In the genomic region with DNA sequence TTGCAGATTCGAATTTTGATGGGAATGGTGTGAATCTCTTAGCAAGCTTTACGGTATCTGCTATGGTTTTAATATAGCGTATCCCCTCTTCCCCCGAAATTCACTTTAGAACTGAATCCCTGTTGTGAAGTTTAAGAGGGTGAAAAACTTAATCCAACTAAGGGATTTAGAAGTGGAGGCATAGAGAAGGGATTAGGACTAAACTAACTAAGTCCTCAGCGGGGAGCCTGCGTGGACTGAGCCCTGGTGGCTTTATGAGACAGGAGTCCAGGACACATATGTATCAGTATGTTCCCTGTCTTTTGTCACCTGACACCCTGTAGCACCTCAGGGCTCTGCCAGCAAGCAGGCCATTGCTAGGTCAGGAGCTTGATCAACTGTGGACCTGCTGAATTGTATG, we compare ENCODE assay signal across 27 mouse cellular contexts. TPM values are rescaled to one million over a fixed set of nuclear protein-coding genes. Genes with fewer than 3 reads are reported as not detected.
DNase-seq lines count a peak whose midpoint lies in the region; TF ChIP-seq lines count a peak whose summit lies in the region.
"Had no signal": no experiment of that assay in that cellular context is flagged by ENCODE, and none has a peak within 500 bp of the region (broad histone marks: within the 10 kb centered on the region; RNA-seq: fewer than 3 reads in every experiment).

No protein-coding gene starts in this region.

- TF ChIP-seq CTCF in layer of hippocampus, adult 2 months (conservative IDR thresholded peaks at IDR 0.05): no peak

- peak overlapping the region; percentile 61 for H3K27ac ChIP-seq in layer of hippocampus, adult 2 months
- H3K27ac ChIP-seq: embryonic facial prominence, embryonic 13.5 days; embryonic facial prominence, embryonic 15.5 days; forebrain, embryonic 10.5 days; forebrain, embryonic 12.5 days had no signal

- H3K4me3 ChIP-seq in layer of hippocampus, adult 2 months: no peak overlapping the region
- H3K4me3 ChIP-seq: embryonic facial prominence, embryonic 13.5 days; embryonic facial prominence, embryonic 15.5 days; erythroblast, embryonic 14.5 days; forebrain, embryonic 10.5 days; forebrain, embryonic 12.5 days had no signal

- DNase-seq in layer of hippocampus, adult 2 months (ENCODE audit: low spot score in 2 of 2): no peak
- DNase-seq in layer of hippocampus, adult 9-11 months: no peak
- DNase-seq in retina, adult 2 months (ENCODE audit: low read depth, low spot score): peak; percentile 26
- no peak for DNase-seq in retina, embryonic 14.5 days (ENCODE audit: low spot score)
- peak; percentile 35 for DNase-seq in retina, postnatal 7 days (ENCODE audit: low read depth, low spot score)
- DNase-seq in frontal cortex, adult 2 months (ENCODE audit: extremely low spot score in 1 of 2, low spot score in 1 of 2): no peak
- DNase-seq: adrenal gland, adult 2 months; adrenal gland, postnatal 10 days; adrenal gland, postnatal 25 days; cerebellum, adult 11 months; cerebellum, adult 18-20 months; cerebellum, adult 8-10 months; cerebellum, adult 9-11 months; cerebellum, postnatal 36 days; embryo, embryonic 11 days had no signal

RNA-seq across cellular contexts. Expression of a gene that starts 42.9 kb away (rescaled TPM):
- not detected for total RNA-seq in layer of hippocampus, adult 2 months (2021)
- polyA plus RNA-seq in frontal cortex, adult 2 months (2012; rRNA removed): 0.02 TPM in 1 of 2 replicates, not detected in the other
- total RNA-seq: adrenal gland, adult 2 months; adrenal gland, postnatal 10 days; adrenal gland, postnatal 25 days; adrenal gland, postnatal 4 days; common myeloid progenitor, adult 5-6 weeks; MEL had no signal
- polyA plus RNA-seq: adrenal gland, adult 2 months; brain, embryonic 14.5 days; C2C12; embryonic facial prominence, embryonic 11.5 days; embryonic facial prominence, embryonic 13.5 days; embryonic facial prominence, embryonic 15.5 days; erythroblast, embryonic 14.5 days; forebrain, embryonic 10.5 days; forebrain, embryonic 12.5 days; forebrain, embryonic 14.5 days had no signal

Comparison
In these comparisons a context has a peak if more than half of its experiments do, and no peak if none do; other contexts are left out.
1. DNase-seq: peak in retina, adult 2 months (single experiment) and retina, postnatal 7 days (single experiment); none in layer of hippocampus, adult 2 months (0 of 2), layer of hippocampus, adult 9-11 months (single experiment), retina, embryonic 14.5 days (single experiment) and frontal cortex, adult 2 months (0 of 2).